Comparison of ENCODE assay signal across 18 mouse cellular contexts in genomic region chr13:52510172-52510880, GRCm38 (mm10). TPM values are rescaled to one million over a fixed set of nuclear protein-coding genes. Genes with fewer than 3 reads are reported as not detected.
DNase-seq lines count a peak whose midpoint lies in the region; ATAC-seq and TF ChIP-seq lines count a peak whose summit lies in the region.
"Had no signal": no experiment of that assay in that cellular context is flagged by ENCODE, and none has a peak within 500 bp of the region (broad histone marks: within the 10 kb centered on the region; RNA-seq: fewer than 3 reads in every experiment).

No protein-coding gene starts in this region.

- H3K27me3 ChIP-seq in kidney, adult 2 months (replicated peaks; ENCODE audit: control insufficient read depth, insufficient read depth, low read length), result no peaks in the 10 kb centered on the region; the same call in 1 of the 2 replicates
- no peaks in the 10 kb centered on the region for H3K27me3 ChIP-seq in kidney, embryonic 15.5 days
- H3K27me3 ChIP-seq in midbrain, postnatal 0 days (ENCODE audit: insufficient read depth, low read length), result no peaks in the 10 kb centered on the region
- H3K27me3 ChIP-seq in midbrain, embryonic 11.5 days (ENCODE audit: control insufficient read depth, insufficient read depth, low read length), result no peaks in the 10 kb centered on the region
- no peaks in the 10 kb centered on the region for H3K27me3 ChIP-seq in kidney, embryonic 14.5 days (ENCODE audit: control insufficient read depth, insufficient read depth, low read length)

- H3K36me3 ChIP-seq in kidney, adult 2 months (ENCODE audit: control insufficient read depth, insufficient read depth, low read length), result no peaks in the 10 kb centered on the region
- no peaks in the 10 kb centered on the region for H3K36me3 ChIP-seq in kidney, embryonic 15.5 days
- H3K36me3 ChIP-seq in midbrain, postnatal 0 days (ENCODE audit: insufficient read depth, low read length), result 0 out of 2 replicates have a peak, but pooled peaks cover 3% of the 10 kb centered on the region
- no peaks in the 10 kb centered on the region for H3K36me3 ChIP-seq in midbrain, embryonic 11.5 days (ENCODE audit: control insufficient read depth, insufficient read depth, low read length)
- H3K36me3 ChIP-seq in kidney, embryonic 14.5 days (ENCODE audit: control insufficient read depth, insufficient read depth, low read length), result no peaks in the 10 kb centered on the region

- H3K9ac ChIP-seq in kidney, embryonic 15.5 days, result no peak overlapping the region
- H3K9ac ChIP-seq in midbrain, postnatal 0 days (replicated peaks; ENCODE audit: low read length, poor library complexity, severe bottlenecking), result no peak overlapping the region
- H3K9ac ChIP-seq in midbrain, embryonic 11.5 days (ENCODE audit: low read length), result no peak overlapping the region
- no peak overlapping the region for H3K9ac ChIP-seq in kidney, embryonic 14.5 days (ENCODE audit: low read depth, low read length)
- H3K9ac ChIP-seq: hindbrain, embryonic 14.5 days had no signal

- intact Hi-C loops in gastrocnemius, adult 2 months (cut with DNase I), result no loop called here

- no peak for ATAC-seq in kidney, embryonic 15.5 days (replicated peaks; ENCODE audit: low FRiP score)
- no peak for ATAC-seq in midbrain, postnatal 0 days (ENCODE audit: low FRiP score)
- ATAC-seq in midbrain, embryonic 11.5 days (ENCODE audit: low FRiP score), result no peak
- no peak for ATAC-seq in kidney, embryonic 14.5 days (ENCODE audit: low FRiP score, low TSS enrichment)
- ATAC-seq: intestine, postnatal 0 days had no signal

- peak; percentile 3 for DNase-seq in kidney, adult 2 months
- DNase-seq in midbrain, postnatal 0 days (ENCODE audit: low spot score), result peak; percentile 75
- no peak for DNase-seq in midbrain, embryonic 11.5 days (ENCODE audit: low spot score, missing footprints)
- DNase-seq in cerebellum, adult 18-20 months, result peak; percentile 72 to 81
- peak; percentile 72 to 76 for DNase-seq in cerebellum, postnatal 36 days
- no peak for DNase-seq in gastrocnemius, adult 2 months
- DNase-seq: B cell, adult 2 months; gastrocnemius, postnatal 10 days; heart, adult 2 months; kidney, postnatal 4 days; liver; right cerebral cortex, postnatal 14 days had no signal

- WGBS in kidney, adult 2 months, result 67% methylated on average over 4 of the region's 4 CpGs
- 74% methylated on average over 4 of the region's 4 CpGs for WGBS in kidney, embryonic 15.5 days
- 84% methylated on average over 4 of the region's 4 CpGs for WGBS in midbrain, postnatal 0 days
- 90% methylated on average over 4 of the region's 4 CpGs for WGBS in midbrain, embryonic 11.5 days
- WGBS in kidney, embryonic 14.5 days, result 77% methylated on average over 4 of the region's 4 CpGs

- H3K4me3 ChIP-seq in kidney, adult 2 months (ENCODE audit: insufficient read depth, low read depth, low read length), result no peak overlapping the region
- no peak overlapping the region for H3K4me3 ChIP-seq in kidney, embryonic 15.5 days (replicated peaks)
- H3K4me3 ChIP-seq in midbrain, postnatal 0 days (ENCODE audit: low read depth, low read length), result no peak overlapping the region
- H3K4me3 ChIP-seq in midbrain, embryonic 11.5 days (ENCODE audit: low read depth, low read length), result no peak overlapping the region
- H3K4me3 ChIP-seq in gastrocnemius, adult 2 months, result no peak overlapping the region
- H3K4me3 ChIP-seq in kidney, embryonic 14.5 days (ENCODE audit: low read length), result no peak overlapping the region
- H3K4me3 ChIP-seq: erythroblast, embryonic 14.5 days; heart, adult 2 months had no signal

- no peaks in the 10 kb centered on the region for H3K4me1 ChIP-seq in kidney, adult 2 months (ENCODE audit: control insufficient read depth, insufficient read depth, low read length)
- no peaks in the 10 kb centered on the region for H3K4me1 ChIP-seq in kidney, embryonic 15.5 days
- H3K4me1 ChIP-seq in midbrain, postnatal 0 days (ENCODE audit: insufficient read depth, low read length), result no peaks in the 10 kb centered on the region
- no peaks in the 10 kb centered on the region for H3K4me1 ChIP-seq in midbrain, embryonic 11.5 days (ENCODE audit: control insufficient read depth, insufficient read depth, low read length)
- no peaks in the 10 kb centered on the region for H3K4me1 ChIP-seq in kidney, embryonic 14.5 days (ENCODE audit: control insufficient read depth, insufficient read depth, low read length)

- H3K4me2 ChIP-seq in kidney, embryonic 15.5 days, result no peak overlapping the region
- H3K4me2 ChIP-seq in midbrain, postnatal 0 days (ENCODE audit: low read depth, low read length, poor library complexity, severe bottlenecking), result no peak overlapping the region
- H3K4me2 ChIP-seq in midbrain, embryonic 11.5 days, result no peak overlapping the region
- H3K4me2 ChIP-seq in kidney, embryonic 14.5 days (replicated peaks; ENCODE audit: low read depth, low read length), result no peak overlapping the region
- H3K4me2 ChIP-seq: hindbrain, embryonic 14.5 days had no signal

- H3K9me3 ChIP-seq in kidney, embryonic 15.5 days (replicated peaks), result no peaks in the 10 kb centered on the region
- no peaks in the 10 kb centered on the region for H3K9me3 ChIP-seq in midbrain, postnatal 0 days (ENCODE audit: low read length)
- no peaks in the 10 kb centered on the region for H3K9me3 ChIP-seq in midbrain, embryonic 11.5 days (ENCODE audit: control insufficient read depth, low read length)
- no peaks in the 10 kb centered on the region for H3K9me3 ChIP-seq in kidney, embryonic 14.5 days (ENCODE audit: control insufficient read depth, low read length)

- H3K27ac ChIP-seq in kidney, adult 2 months (ENCODE audit: insufficient read depth, low read depth, low read length), result no peak overlapping the region
- no peak overlapping the region for H3K27ac ChIP-seq in kidney, embryonic 15.5 days
- H3K27ac ChIP-seq in midbrain, postnatal 0 days (ENCODE audit: low read depth, low read length), result no peak overlapping the region
- H3K27ac ChIP-seq in midbrain, embryonic 11.5 days (ENCODE audit: low read depth, low read length), result no peak overlapping the region
- no peak overlapping the region for H3K27ac ChIP-seq in gastrocnemius, adult 2 months
- no peak overlapping the region for H3K27ac ChIP-seq in kidney, embryonic 14.5 days (ENCODE audit: low read depth, low read length)
- H3K27ac ChIP-seq: heart, adult 2 months; hindbrain, embryonic 14.5 days; stomach, postnatal 0 days had no signal

- no peak for TF ChIP-seq CTCF in kidney, adult 2 months (conservative IDR thresholded peaks at IDR 0.05; ENCODE audit: insufficient read depth, insufficient read length, low read depth, low read length)
- no peak for TF ChIP-seq CTCF in midbrain, postnatal 0 days (IDR thresholded peaks at IDR 0.05)
- no peak for TF ChIP-seq CTCF in gastrocnemius, adult 2 months (IDR thresholded peaks at IDR 0.05)

- TF ChIP-seq POLR2A in kidney, adult 2 months (IDR thresholded peaks at IDR 0.05; ENCODE audit: low read depth, low read length), result no peak

RNA-seq across cellular contexts. Expression of gene Diras2, which starts 20.8 kb away (rescaled TPM):
- polyA plus RNA-seq in kidney, adult 2 months (2012; rRNA removed), result 0.08 and 0.10 TPM in 2 replicates
- polyA plus RNA-seq in kidney, embryonic 15.5 days (2015; fragmentation: Nextera tagmentation; extraction: Ambion mirVana), result 0.17 and 0.40 TPM in 2 replicates
- 57.1 and 68.2 TPM in 2 replicates for total RNA-seq in midbrain, postnatal 0 days (2014; rRNA removed)
- 6.8 and 7.0 TPM in 2 replicates for polyA plus RNA-seq in midbrain, postnatal 0 days (2015; fragmentation: Nextera tagmentation; extraction: Ambion mirVana)
- 0.08 and 0.16 TPM in 2 replicates for polyA plus RNA-seq in midbrain, embryonic 11.5 days (2014; fragmentation: Nextera tagmentation; extraction: Ambion mirVana)
- total RNA-seq in gastrocnemius, adult 2 months (2021), result under 1 TPM in 1 of 2 experiments, not detected in 1; 0.06 TPM
- 0.18 and 0.23 TPM in 2 replicates for polyA plus RNA-seq in kidney, embryonic 14.5 days (2014; fragmentation: Nextera tagmentation; extraction: Ambion mirVana)
- polyA plus RNA-seq: erythroblast, embryonic 14.5 days had no signal

Comparison
In these comparisons a context has a peak if more than half of its experiments do, and no peak if none do; other contexts are left out.
1. DNase-seq: peak in kidney, adult 2 months (single experiment), midbrain, postnatal 0 days (single experiment), cerebellum, adult 18-20 months (2 of 2) and cerebellum, postnatal 36 days (2 of 2); none in midbrain, embryonic 11.5 days (single experiment) and gastrocnemius, adult 2 months (single experiment).